Mouse (Mus musculus) heart, postnatal 25 days (tissue): ENCODE measurements around the gene Reep6. TPM values are rescaled to one million over a fixed set of nuclear protein-coding genes. Genes with fewer than 3 reads are reported as not detected.
"Not testable (repeated sequence)": the region's sequence is repeated elsewhere in the genome, so short reads cannot be mapped to it uniquely, and the experiment has no call there.

Source experiments
- DNase-seq: peaks from one replicate; pipeline ENCODE4 v3.0.0; 2022; ENCODE audit warnings: low spot score
- intact Hi-C: fragments of 180-260 bp; cut with DNase I; formaldehyde crosslinking; loops from one replicate; pipeline ENCODE4 v1.15.1; 2025
- total RNA-seq, 2 experiments: library from RNA; stranded (reverse); gene quantifications; 2 replicates each; pipeline ENCODE4 v1.2.3; 2021

The Reep6 gene
- total RNA-seq, 2 experiments from 2014 or later = 1.9 to 2.1 TPM

GRCm38 (mm10) chr10:80323261-80324119, 6.3 kb upstream of the Reep6 start:
- DNase-seq = peak; percentile 48
- intact Hi-C loops = no loop called here

- intact Hi-C loops = no loop called here
- DNase-seq = no peak
Observed at GRCm38 (mm10) chr10:80324120-80325037, 5.4 kb upstream of the Reep6 start.

- intact Hi-C loops = no loop called here
- DNase-seq = no peak
Observed at GRCm38 (mm10) chr10:80325045-80325444, 4.7 kb upstream of the Reep6 start.

- DNase-seq = no peak
- intact Hi-C loops = no loop called here
Observed at GRCm38 (mm10) chr10:80330084-80330483, 331 bp downstream of the Reep6 start.

- no peak for DNase-seq
- intact Hi-C loops = no loop called here
Observed at GRCm38 (mm10) chr10:80330888-80331287, 1.1 kb downstream of the Reep6 start.

GRCm38 (mm10) chr10:80331636-80332524, 2.1 kb downstream of the Reep6 start:
- intact Hi-C loops = no loop called here

GRCm38 (mm10) chr10:80332525-80332989, 2.8 kb downstream of the Reep6 start:
- intact Hi-C loops = no loop called here
- DNase-seq = no peak

More at GRCm38 (mm10) chr10:80331636-80332524, 2.1 kb downstream of the Reep6 start:
- DNase-seq = no peak

- intact Hi-C loops = no loop called here
Observed at GRCm38 (mm10) chr10:80336263-80336662, 6.5 kb downstream of the Reep6 start.

GRCm38 (mm10) chr10:80339941-80340750, 10.4 kb downstream of the Reep6 start:
- intact Hi-C loops = loop anchor here (2.0 kb wide), 1 partner anchor 35 kb away; no protein-coding TSS in a partner anchor
- peak; percentile 61 for DNase-seq

More at GRCm38 (mm10) chr10:80336263-80336662, 6.5 kb downstream of the Reep6 start:
- no peak for DNase-seq

GRCm38 (mm10) chr10:80341026-80341425, 11.3 kb downstream of the Reep6 start:
- no peak for DNase-seq
- intact Hi-C loops = loop anchor here (2.0 kb wide), 1 partner anchor 34 kb away; no protein-coding TSS in a partner anchor

GRCm38 (mm10) chr10:80341491-80342304, 11.9 kb downstream of the Reep6 start:
- DNase-seq = no peak
- intact Hi-C loops = loop anchor here (2.0 kb wide), 1 partner anchor 33 kb away; no protein-coding TSS in a partner anchor

GRCm38 (mm10) chr10:80342305-80342748, 12.6 kb downstream of the Reep6 start:
- DNase-seq = no peak
- intact Hi-C loops = no loop called here

GRCm38 (mm10) chr10:80342749-80343424, 13.1 kb downstream of the Reep6 start:
- no peak for DNase-seq
- intact Hi-C loops = no loop called here

- no peak for DNase-seq
- intact Hi-C loops = no loop called here
Observed at GRCm38 (mm10) chr10:80343425-80343895, 13.7 kb downstream of the Reep6 start.

- no peak for DNase-seq
- intact Hi-C loops = no loop called here
Observed at GRCm38 (mm10) chr10:80344131-80344661, 14.4 kb downstream of the Reep6 start.

GRCm38 (mm10) chr10:80345122-80345521, 15.4 kb downstream of the Reep6 start:
- intact Hi-C loops = no loop called here

GRCm38 (mm10) chr10:80345929-80346328, 16.2 kb downstream of the Reep6 start:
- DNase-seq, intact Hi-C loops: not testable (repeated sequence)

More at GRCm38 (mm10) chr10:80345122-80345521, 15.4 kb downstream of the Reep6 start:
- DNase-seq = no peak
